Mouse (Mus musculus) kidney, embryonic 16.5 days (tissue): Measurements from ENCODE around the gene Spn. TPM values are rescaled to one million over a fixed set of nuclear protein-coding genes. Genes with fewer than 3 reads are reported as not detected.

Experiments
- ATAC-seq: fragments of 200-750 bp; cut with Nextera tagmentation; 2 replicates; pipeline ENCODE4 v1.8.0; 2017; ENCODE audit warnings: moderate TSS enrichment; ENCODE audit not compliant: low FRiP score, low TSS enrichment
- H3K27ac ChIP-seq: fragments of 300-500 bp; sonication (generic); 2 replicates; pipeline ENCODE4 v1.5.1; 2014; ENCODE audit warnings: low read length
- H3K27me3 ChIP-seq: fragments of 300-500 bp; sonication (generic); 2 replicates; pipeline ENCODE4 v1.6.1; 2014; ENCODE audit warnings: low read length, control low read depth, mixed read lengths; ENCODE audit not compliant: insufficient read depth
- H3K36me3 ChIP-seq: fragments of 300-500 bp; sonication (generic); 2 replicates; pipeline ENCODE4 v1.6.1; 2014; ENCODE audit warnings: low read length, control low read depth, mixed read lengths; ENCODE audit not compliant: insufficient read depth
- H3K4me1 ChIP-seq: fragments of 300-500 bp; sonication (generic); 2 replicates; pipeline ENCODE4 v1.6.1; 2014; ENCODE audit warnings: low read length, control low read depth, mixed read lengths; ENCODE audit not compliant: insufficient read depth
- H3K4me2 ChIP-seq: fragments of 300-500 bp; sonication (generic); replicated peaks from 2 replicates; pipeline ENCODE4 v1.6.1; 2014; ENCODE audit warnings: low read depth, low read length
- H3K4me3 ChIP-seq: fragments of 300-500 bp; sonication (generic); 2 replicates; pipeline ENCODE4 v1.5.1; 2014; ENCODE audit warnings: mild to moderate bottlenecking, low read length
- H3K9ac ChIP-seq: fragments of 300-500 bp; sonication (generic); replicated peaks from 2 replicates; pipeline ENCODE4 v1.6.1; 2014; ENCODE audit warnings: low read length
- H3K9me3 ChIP-seq: fragments of 300-500 bp; sonication (generic); 2 replicates; pipeline ENCODE4 v1.6.1; 2016; ENCODE audit warnings: low read length, control low read depth
- WGBS: fragments of 180-500 bp; shearing (Covaris S2); extraction: QIAGEN DNeasy Blood & Tissue Kit; methylation state at CpG from one replicate; pipeline ENCODE4 v1.1.7; 2014; 5-methylcytosine and 5-hydroxymethylcytosine counted together
- polyA plus RNA-seq: library from polyadenylated mRNA; unstranded; fragments of >200 nt; fragmentation: Nextera tagmentation; extraction: Ambion mirVana; gene quantifications from 2 replicates; pipeline ENCODE4 v1.2.1, GENCODE M21; 2015

Gene Spn
- polyA plus RNA-seq, 1 experiment from 2014 or later, result 0.32 TPM

DNA sequence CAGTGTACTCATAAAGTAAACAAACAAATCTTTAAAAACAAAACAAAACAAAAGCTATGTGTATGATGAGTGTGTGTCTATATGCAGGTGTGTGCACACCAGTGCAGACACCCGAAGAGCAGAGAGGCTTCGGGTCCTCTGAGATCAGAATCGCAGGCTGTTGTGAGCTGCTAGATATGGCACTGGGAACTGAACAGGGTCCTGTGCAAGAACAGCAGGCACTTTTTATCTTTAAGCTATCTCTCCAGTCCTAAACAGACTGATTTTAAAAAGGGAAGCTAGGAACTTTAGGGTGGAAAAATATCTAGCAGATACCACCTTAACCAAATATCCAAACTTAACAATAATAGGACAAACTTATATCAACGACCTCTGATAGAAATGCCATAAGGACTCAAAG, 5.0 kb upstream of the Spn start:
- Histone ChIP-seq H3K4me2 (no peak overlapping the region), H3K27ac (no peak overlapping the region), H3K27me3 (no peaks in the 10 kb centered on the region), H3K9me3 (no peaks in the 10 kb centered on the region), H3K36me3 (no peaks in the 10 kb centered on the region), H3K4me3 (no peak overlapping the region), H3K9ac (no peak overlapping the region), H3K4me1 (no peaks in the 10 kb centered on the region)
- ATAC-seq, result no peak
- 87% methylated on average over 4 of the region's 4 CpGs for WGBS

DNA sequence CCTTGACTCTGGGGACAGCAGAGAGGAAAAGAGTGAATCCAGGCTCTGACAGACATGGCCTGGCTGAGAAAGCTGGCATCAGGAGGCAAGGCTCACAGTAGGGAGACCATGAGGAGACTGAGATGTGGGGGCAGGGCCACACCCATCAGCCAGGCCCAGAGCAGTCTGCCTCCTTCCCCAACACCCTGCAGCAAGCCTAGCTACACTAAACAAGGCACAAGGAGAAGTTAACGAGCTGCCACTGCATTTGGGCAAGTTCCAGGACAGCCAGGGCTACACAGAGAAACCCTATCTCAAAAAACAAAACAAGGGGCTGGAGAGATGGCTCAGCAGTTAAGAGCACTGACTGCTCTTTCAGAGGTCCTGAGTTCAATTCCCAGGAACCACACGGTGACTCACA, 4.6 kb upstream of the Spn start:
- ATAC-seq, result no peak
- WGBS, result 43% methylated on average over 2 of the region's 2 CpGs
- Histone ChIP-seq H3K36me3 (no peaks in the 10 kb centered on the region), H3K4me2 (no peak overlapping the region), H3K4me3 (no peak overlapping the region), H3K27ac (no peak overlapping the region), H3K9me3 (no peaks in the 10 kb centered on the region), H3K27me3 (no peaks in the 10 kb centered on the region), H3K9ac (no peak overlapping the region), H3K4me1 (no peaks in the 10 kb centered on the region)

DNA sequence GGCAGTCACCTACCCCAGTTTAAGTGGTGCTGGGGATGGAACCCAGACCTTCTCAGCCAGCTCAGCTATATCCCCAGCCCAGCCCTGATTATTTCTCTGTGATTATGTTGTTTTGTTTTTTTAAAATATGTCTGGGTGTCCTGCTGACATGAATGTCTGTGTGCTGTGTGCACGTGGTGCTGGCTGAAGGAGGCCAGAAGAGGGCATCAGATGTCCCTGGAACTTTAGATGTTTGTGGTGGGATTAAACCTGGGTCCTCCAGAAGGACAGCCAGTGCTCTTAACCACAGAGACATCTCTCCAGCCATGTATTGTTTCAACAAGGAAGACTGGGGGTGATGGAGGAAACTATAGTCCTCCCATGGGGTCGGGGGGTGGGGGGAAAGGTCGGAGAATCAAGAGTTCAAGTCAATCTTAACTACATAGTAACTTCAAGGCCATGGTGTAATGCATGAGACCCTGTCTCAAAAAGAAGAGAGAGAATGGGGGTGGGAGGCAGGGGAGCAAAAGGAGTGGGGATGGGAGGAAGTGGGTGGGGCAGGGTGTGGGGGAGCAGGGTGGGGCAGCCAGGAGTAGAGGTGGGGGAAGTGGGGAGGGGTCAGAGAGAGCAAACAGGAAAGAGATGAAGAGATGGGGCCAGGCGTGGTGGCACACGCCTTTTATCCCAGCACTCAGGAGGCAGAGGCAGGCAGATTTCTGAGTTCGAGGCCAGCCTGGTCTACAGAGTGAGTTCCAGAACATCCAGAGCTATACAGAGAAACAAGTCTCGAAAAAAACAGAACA, 3.2 kb upstream of the Spn start:
- H3K9me3 ChIP-seq, result no peaks in the 10 kb centered on the region
- H3K36me3 ChIP-seq, result no peaks in the 10 kb centered on the region
- H3K27me3 ChIP-seq, result no peaks in the 10 kb centered on the region
- no peaks in the 10 kb centered on the region for H3K4me1 ChIP-seq
- 65% methylated on average over 7 of the region's 7 CpGs for WGBS
- no peak overlapping the region for H3K4me2 ChIP-seq
- H3K4me3 ChIP-seq, result no peak overlapping the region
- H3K27ac ChIP-seq, result no peak overlapping the region
- H3K9ac ChIP-seq, result no peak overlapping the region
- ATAC-seq, result no peak

DNA sequence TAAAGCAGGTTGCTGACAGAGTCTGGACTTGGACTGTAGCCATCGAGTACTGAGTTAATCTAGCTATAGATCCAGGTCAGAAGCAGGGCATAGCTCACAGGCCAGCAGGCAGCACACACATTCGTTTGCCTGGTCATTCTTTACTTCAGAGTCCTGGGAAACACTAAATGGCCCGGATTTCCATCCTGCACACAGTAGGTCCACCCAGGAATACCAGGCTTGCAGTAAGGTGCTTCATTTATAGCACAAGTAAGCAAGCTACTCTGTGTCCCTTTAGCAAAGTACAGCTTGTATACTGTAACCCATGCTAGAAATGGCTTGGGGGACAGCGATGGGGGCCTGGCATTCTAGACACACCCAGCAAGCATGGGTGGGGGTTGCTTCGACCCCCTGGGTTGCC, 1.9 kb upstream of the Spn start:
- Histone ChIP-seq H3K27me3 (no peaks in the 10 kb centered on the region), H3K9me3 (no peaks in the 10 kb centered on the region), H3K4me3 (no peak overlapping the region), H3K4me2 (no peak overlapping the region), H3K9ac (no peak overlapping the region), H3K4me1 (no peaks in the 10 kb centered on the region), H3K36me3 (no peaks in the 10 kb centered on the region), H3K27ac (no peak overlapping the region)
- WGBS, result 60% methylated on average over 5 of the region's 5 CpGs
- no peak for ATAC-seq

DNA sequence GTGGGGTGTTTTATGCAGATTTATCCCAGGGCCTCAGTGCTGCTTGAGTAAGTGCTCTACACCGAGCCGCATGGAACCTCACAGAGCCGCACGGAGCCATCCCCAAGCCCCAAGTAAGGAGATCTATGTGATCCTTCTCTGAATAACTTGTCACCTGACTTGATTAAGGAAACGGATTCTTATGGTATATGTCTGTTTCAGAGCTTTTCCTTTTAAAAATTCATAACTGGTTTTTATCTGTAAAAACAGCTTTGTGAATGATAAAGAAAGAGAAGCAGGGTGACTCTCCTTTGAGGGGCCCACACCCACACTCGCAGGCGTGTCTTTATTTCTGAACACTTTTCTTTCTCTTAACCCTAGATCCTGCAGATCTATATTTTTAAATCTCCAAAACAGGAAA, 1.5 kb upstream of the Spn start:
- ATAC-seq, result no peak
- Histone ChIP-seq H3K27ac (no peak overlapping the region), H3K36me3 (no peaks in the 10 kb centered on the region), H3K4me3 (no peak overlapping the region), H3K4me2 (no peak overlapping the region), H3K9ac (no peak overlapping the region), H3K4me1 (no peaks in the 10 kb centered on the region), H3K27me3 (no peaks in the 10 kb centered on the region), H3K9me3 (no peaks in the 10 kb centered on the region)
- 92% methylated on average over 7 of the region's 7 CpGs for WGBS

DNA sequence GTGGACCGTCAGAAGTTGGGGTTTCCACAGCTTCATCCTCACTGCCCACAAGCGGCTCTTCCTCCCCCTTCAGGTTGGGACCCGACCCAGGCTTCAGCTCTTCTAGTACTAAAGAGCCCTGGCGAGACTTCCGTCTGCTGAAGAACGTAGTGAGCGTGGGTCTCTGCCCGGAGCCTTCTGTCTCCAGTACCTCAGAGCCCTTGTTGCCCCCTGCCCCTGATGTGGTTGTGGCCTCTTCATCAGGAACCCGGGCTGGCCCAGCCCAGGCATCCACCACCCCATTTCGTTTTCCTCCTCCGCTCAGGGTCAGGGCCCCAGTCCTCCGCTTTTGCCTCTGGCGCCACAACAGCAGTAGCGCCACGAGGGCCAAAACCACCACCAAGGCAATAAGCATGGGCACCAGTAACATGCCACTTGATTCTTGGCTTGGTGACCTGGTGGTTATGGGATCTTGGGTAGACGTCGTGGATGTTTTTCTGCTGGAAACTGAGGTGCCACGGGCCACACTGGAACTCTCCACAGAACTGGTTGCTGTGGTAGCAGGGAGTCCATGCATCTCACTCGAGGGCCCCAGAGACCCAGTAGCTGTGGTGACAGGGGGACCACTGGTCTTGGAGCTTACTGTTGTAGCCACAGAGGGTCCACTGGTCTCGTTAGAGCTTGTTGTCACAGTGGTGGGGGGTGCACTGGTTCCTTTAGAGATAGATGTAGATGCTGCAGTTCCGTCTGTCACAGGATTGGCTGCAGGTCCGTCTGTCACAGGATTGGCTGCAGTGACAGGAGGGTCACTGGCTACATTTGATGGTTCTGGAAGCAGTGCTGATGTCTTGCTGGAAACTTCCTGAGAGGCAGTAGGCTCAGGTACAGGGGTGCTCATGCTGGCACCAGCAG, 1.2 kb downstream of the Spn start:
- H3K4me3 ChIP-seq, result no peak overlapping the region
- ATAC-seq, result no peak
- H3K36me3 ChIP-seq, result no peaks in the 10 kb centered on the region
- H3K4me1 ChIP-seq, result no peaks in the 10 kb centered on the region
- 88% methylated on average over 22 of the region's 22 CpGs for WGBS
- H3K4me2 ChIP-seq, result no peak overlapping the region
- H3K27me3 ChIP-seq, result no peaks in the 10 kb centered on the region
- H3K27ac ChIP-seq, result no peak overlapping the region
- H3K9me3 ChIP-seq, result no peaks in the 10 kb centered on the region
- H3K9ac ChIP-seq, result no peak overlapping the region

DNA sequence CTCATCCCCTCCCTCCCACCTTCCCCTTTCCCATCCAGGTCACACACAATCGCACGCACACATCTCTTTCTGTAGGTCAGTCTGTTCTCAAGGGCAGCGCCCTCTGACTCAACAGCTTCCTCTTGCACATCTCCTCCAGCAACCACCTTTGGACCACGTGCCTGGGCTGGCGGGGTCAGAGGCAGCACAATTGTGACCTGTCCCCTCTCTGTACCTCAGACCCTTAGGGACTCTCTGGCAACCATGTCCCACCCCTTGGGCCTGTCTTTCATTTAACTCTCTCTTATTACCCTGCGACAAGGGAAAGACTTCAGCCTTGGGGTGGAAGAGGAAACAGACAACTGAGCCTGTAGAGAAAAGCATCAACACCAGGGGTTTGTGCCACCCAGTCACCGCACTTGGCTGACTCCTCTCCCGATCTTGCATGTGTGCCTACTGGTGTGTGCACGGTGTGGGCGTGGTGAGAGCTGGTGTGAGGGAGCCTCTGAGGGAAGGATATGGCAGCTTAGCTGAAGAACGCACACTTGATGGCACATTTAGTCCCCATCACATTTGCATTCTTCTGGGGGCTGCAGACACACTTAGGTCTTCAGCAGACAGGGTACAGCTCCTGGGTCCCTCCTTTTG, 2.7 kb downstream of the Spn start:
- H3K4me2 ChIP-seq, result no peak overlapping the region
- no peak overlapping the region for H3K27ac ChIP-seq
- no peak overlapping the region for H3K9ac ChIP-seq
- WGBS, result 59% methylated on average over 11 of the region's 11 CpGs
- H3K27me3 ChIP-seq, result no peaks in the 10 kb centered on the region
- no peak overlapping the region for H3K4me3 ChIP-seq
- no peaks in the 10 kb centered on the region for H3K4me1 ChIP-seq
- ATAC-seq, result no peak
- H3K36me3 ChIP-seq, result no peaks in the 10 kb centered on the region
- no peaks in the 10 kb centered on the region for H3K9me3 ChIP-seq

DNA sequence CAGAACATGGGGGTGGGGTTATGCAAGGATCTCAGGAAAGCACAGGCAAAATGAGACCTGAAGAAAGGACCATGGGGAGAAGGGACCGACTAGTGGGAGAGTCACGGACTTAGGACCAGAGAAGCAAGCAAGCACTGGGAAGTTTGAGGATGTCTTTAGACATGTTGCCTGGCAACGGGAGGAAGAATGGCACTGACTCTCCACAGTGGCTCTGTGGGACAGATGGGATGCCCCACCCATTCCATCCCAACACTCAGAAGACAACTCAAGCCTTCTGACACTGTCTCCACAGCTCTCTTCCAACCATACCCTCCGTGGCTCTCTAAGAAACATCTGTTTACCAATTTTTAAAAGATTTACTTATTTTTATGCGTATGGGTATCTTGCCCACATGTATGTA, 4.5 kb downstream of the Spn start:
- no peak for ATAC-seq
- 74% methylated on average over 5 of the region's 5 CpGs for WGBS

DNA sequence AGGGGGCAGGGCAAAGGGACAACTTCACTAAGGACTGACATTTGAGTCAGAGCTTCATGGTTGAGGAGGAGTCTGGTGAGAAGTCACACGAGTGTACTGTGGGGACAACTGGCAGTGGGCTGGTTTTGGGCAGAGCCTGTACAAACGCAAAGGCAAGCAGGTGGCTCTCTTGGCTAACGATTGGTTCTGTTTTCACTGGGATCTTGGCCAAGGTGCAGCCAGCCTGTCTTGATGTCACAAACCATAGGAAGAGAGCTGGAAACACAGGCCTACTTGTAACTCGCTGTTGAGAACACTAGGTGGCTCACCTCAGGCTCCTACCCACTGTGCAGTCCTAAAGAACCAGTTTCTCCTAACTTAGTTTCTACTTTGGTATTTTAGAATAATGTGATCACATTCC, 8.0 kb downstream of the Spn start:
- 13% methylated on average over 4 of the region's 4 CpGs for WGBS
- no peaks in the 10 kb centered on the region for H3K27me3 ChIP-seq
- H3K36me3 ChIP-seq, result no peaks in the 10 kb centered on the region
- no peak overlapping the region for H3K9ac ChIP-seq
- H3K4me3 ChIP-seq, result no peak overlapping the region
- H3K4me2 ChIP-seq, result no peak overlapping the region
- no peaks in the 10 kb centered on the region; the same call in 1 of the 2 replicates for H3K9me3 ChIP-seq
- no peak for ATAC-seq
- no peak overlapping the region for H3K27ac ChIP-seq
- H3K4me1 ChIP-seq, result no peaks in the 10 kb centered on the region

More for the DNA sequence above, 4.5 kb downstream of the Spn start:
- Histone ChIP-seq H3K4me2 (no peak overlapping the region), H3K36me3 (no peaks in the 10 kb centered on the region), H3K4me3 (no peak overlapping the region), H3K9ac (no peak overlapping the region), H3K27ac (no peak overlapping the region), H3K9me3 (no peaks in the 10 kb centered on the region), H3K27me3 (no peaks in the 10 kb centered on the region), H3K4me1 (no peaks in the 10 kb centered on the region)
